Mouse (Mus musculus) left cerebral cortex, adult 18-20 months (tissue): ENCODE data around the gene Crybg2. TPM values are rescaled to one million over a fixed set of nuclear protein-coding genes. Genes with fewer than 3 reads are reported as not detected.

Experiments used
- DNase-seq, 2 experiments: peaks; one replicate each; pipeline ENCODE4 v3.0.0; 2021 to 2022; ENCODE audit warnings: low spot score in 2 of 2, mixed read lengths in 1 of 2
- total RNA-seq, 2 experiments: library from RNA; stranded (reverse); gene quantifications; 2 replicates each; pipeline ENCODE4 v1.2.3; 2021

Gene Crybg2
- total RNA-seq, 2 experiments from 2014 or later = 4.4 to 5.7 TPM

DNA sequence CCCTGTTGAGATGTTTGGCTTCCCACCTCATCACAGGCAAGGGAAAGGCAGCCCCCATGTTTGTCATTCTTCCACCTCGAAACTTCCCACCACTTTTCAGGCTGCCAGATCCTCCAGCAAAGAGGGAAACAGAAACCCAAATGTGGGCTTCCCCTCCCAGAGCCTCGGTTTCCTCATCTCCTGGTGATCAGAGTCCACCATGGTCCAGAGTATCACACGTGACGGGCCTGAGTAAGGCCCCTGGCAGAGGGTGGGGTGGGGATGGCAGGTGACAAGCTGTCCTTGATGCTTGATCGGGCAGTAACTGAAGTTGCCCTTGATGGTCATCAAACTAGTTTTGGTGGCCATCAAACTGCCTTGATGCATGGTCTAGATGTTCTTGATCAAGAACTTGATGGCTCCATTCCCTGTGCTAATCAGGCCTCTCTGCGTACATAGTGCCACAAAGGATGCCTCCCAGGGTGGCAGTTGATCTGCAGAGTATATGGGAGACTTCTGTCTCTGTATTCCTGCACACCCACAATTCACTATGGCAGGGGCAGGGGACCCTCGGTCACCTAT lies 33.5 kb downstream of the Crybg2 start:
- no peak for DNase-seq

DNA sequence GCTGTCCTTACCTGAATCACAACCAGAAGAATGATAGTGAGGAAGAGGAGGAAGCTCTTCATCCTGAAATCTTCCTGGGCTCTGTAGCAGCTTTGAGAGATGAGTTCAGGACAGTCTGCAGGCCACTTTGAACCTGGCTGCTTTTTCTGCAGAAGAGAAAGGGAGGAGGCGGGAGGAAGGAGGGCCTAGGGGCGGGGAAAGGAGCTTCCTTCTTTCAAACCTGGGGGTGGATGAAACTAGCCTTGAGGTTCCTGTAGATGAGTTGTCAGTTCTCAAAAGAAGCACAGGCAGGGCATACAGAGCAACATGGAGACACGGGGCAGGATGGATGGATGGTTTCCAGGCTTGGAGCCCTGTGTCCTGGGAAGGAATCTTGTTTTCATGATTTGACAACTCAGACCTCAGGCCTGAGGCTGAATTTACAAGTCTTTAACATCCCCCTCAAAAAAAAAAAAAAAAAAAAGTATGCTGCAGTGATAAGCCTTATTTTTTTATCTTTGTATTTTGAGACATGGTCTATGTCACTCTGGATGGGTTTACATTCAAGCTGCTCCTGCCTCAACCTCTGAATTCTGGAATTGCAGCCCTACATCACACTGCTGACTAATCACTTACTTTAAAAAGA lies 34.4 kb downstream of the Crybg2 start, which contains the start of gene Cd52:
Gene Cd52, minus strand, starts transcription at position 160 of the 625 bp plus-strand sequence.
- DNase-seq = no peak

DNA sequence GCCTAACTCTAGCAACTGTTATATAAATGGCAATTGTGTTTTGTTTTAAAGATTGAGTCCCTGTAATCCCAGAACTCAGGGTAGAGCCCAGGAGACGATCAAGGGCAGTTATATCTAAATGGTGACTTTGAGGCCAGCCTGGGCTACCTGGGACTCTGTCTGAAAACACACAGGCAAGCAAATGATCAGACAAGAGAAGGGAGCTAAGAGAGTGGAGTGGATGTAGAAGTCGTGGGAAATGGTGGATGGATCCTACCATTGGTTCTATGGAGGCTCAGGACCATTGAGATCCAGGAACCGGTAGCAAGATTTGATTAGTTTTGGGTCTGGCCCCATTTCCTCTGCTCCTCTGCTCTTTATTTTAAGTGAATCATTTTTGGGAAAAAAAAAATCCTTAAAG lies 35.5 kb downstream of the Crybg2 start:
- no peak for DNase-seq

DNA sequence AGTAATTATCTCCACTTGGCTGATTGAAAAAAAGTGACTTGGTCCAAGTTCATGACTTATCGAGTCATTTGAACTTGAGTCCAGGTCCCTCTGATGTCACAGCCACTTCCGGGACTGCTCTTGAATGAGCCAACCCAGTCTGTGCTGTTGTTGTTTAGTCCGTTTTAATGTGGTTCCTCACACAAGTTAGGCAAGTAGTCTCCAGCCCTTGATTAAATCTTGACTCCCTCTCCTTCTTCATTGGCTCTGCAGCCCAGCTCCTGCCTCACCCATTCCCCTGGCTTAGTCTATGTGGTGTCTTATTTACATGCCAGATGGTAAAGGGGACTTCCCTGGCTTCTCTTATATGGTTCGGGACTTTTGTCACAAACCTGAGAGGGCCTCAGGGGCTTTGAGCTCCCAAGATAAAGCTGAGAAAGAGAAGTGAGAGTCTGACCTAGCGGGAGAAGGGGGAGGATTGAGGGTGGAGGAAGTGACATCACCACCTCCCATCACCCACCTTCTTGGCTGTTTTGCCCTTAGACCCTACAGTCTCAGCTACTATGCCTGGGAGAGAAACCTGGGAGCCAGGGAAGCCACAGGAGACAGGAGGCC lies 36.5 kb downstream of the Crybg2 start:
- no peak for DNase-seq

DNA sequence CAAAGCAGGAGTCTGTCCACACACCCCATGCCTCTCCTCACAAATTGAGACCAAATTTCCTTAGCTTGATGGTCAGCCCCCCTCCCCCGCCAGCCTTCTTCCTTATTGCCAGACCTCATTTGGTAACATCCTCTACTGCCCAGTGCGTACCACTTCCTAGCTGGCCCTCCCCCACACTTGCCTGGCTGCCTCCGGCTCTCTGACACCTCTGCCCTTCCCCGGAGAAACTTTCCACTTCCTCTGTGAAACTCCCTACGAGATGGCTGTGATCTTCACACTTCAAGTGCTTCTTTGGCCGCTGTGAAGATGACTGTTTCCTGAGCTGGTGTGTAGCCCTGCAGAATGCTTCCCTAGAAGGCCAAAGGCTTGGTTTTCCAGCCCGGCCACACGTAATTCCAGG lies 38.0 kb downstream of the Crybg2 start:
- no peak for DNase-seq

DNA sequence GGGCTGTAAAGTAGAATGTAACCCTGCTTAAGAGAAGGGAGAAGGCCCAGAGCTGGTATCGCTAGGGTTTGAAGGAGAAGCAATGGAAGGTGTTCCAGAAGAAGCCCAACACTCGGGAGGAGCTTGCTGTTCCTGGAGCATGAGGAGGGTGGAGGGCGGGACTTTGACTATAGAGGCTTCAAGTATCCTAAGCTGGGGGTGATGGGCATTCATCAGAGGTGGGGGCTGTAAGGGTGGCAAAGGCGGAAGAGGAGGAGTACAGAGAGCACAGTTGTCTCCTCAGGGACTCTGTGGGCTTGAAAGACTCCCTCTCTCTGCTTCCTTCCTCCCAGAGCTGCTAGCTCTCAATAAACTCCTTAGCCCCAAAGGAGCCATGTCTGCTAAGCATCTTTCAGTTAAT lies 39.6 kb downstream of the Crybg2 start:
- no peak for DNase-seq

DNA sequence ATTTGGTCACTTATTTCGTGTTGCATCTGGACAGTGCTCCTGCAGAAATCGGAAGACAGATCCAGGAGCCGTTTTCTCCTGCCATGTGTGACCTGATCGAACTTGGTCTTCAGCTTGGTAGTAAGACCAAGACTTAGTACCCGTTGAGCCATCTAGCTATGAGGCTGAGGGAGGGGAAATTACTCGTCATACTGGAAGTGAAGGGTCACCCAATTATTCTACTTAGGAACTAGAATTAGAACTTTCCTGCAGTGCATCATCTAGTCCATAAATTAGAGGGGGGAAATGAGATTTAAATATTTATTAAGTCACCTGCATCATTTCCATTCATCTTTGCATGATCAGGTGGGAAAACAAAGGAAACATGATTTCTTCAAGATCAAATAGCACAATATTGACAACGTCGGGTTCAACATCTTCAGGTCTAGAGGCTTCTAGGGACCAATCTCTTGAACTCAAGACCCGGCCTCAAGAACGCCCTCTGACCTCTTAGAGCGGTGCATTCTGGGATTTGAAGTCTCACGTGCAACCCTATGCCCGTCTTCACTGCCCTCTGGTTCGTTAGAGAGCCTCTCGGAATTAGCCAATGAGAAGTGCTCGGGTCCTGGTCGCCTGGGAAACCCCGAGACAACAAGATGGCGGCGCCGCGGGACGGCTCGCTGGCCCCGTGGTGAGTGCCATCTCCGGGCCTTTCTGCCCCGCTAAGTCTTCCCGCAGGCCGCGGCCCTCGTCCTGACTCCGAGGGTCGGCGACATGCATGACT lies 41.5 kb downstream of the Crybg2 start, which contains the start of gene Ubxn11:
Gene Ubxn11, plus strand, starts transcription at position 592 of the 763 bp plus-strand sequence.
- DNase-seq = peak; percentile 92 to 94

DNA sequence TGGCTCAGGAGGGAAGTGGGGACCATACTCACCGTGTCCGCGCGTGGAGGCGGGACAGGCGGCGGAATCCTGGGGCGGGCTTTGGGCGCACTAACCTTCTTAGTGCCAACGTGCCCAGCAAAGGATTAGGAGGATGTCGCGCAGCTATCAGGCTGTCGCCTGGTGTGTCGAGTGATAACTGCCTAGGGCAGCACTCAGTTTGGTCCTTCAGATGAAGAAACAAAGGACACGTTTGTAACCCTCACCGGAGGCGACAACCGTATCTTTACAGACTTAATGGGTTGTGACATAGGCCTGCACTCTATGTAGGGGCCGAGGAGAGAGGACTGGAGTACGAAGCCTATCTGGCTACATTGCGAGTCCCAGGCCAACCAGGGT lies 42.1 kb downstream of the Crybg2 start:
- no peak for DNase-seq

DNA sequence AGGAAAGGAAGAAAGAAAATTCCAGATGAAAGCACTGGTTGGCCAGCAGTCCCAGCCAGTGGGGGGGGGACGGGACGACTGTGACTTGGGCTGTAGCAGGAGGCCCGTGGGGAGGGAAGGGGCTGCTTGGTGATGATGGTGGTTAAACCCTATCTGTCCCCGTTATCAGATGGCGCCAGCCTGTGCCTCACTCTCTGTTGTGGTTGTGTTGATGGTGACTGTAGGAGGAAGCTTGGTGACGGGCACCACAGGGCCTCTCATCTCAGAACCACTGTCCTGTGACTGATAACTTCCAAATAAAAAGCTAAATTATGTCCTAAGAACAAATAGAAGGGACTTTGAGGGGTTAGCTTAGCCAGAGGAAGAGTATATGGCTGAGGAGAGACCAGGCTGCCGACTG lies 45.5 kb downstream of the Crybg2 start:
- DNase-seq = no peak

DNA sequence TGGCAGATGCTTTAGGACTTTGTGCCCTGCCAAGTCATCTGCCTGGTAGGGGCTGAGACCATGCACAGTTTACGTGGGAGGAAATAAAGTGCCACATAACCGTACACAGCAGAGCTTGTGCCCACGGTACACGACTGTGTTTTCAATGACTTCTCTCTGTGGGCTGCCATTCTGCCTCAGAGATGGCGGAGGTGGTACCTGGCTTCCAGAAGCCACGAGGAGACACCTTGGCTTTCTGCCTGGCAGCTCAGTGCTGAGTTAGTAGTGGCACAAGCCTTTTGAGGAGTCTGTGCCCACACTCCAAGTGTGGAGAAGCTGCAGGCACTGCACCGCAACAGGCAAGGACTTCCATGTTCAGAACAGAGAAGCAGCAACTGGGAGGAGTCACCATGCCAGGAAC lies 47.1 kb downstream of the Crybg2 start:
- peak; percentile 76 to 85 for DNase-seq

DNA sequence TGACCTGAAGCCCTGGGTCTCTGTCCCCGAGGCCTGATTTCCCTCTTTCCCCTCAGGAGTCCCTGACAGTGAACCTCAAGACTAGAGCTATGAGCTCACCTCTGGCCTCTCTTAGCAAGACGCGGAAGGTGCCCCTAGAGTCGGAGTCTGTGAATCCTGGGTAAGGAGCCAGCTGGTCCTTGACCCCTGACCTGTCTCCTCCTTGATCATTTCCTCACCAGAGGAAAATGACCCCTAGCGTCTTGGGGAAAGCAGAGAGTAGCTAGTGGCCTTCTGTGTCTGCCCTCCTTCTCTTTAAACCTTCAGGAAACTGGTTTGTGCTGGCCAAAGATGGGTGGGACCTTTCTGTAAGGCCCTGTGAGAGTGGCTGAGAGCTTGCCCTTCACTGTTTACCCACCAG lies 47.6 kb downstream of the Crybg2 start:
- DNase-seq = no peak

DNA sequence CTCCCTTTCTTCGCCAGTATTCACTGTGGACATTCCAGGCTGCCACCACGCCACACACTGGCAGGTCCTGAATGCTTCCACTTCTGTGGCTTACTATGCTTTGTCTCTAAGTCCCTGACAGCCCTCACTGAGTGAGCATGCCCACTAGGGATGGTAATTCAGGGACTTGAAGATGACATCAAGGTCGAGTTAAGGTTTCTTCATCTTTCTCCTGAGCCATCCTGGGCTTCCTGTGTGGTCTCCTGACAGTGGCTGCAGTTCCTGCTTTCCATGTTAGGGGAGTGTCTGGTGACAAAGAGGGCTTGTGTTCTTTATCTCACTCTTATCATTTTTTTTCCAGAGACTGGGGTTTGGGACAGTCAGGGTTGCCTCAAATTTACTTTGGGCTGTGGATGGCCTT lies 50.0 kb downstream of the Crybg2 start:
- no peak for DNase-seq

DNA sequence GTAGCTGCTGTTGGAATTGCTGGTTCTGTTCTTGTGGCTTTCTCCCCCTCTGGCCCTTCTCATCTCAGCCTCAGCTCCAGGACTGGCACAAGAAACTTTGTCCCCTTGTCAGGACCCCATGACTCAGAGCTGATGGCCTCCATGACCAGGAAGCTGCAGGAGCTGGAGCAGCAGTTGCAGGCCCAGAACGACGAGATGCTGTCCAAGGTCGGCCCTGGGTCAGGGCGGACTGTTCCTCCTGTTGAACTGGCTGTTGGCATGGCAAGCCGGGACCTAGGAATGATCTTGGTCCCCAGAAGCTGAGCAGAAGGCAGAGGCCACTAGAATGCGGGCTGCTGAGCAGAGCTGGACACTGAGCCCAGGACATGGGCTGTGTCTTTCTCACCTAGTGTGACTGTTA lies 51.8 kb downstream of the Crybg2 start:
- no peak for DNase-seq

DNA sequence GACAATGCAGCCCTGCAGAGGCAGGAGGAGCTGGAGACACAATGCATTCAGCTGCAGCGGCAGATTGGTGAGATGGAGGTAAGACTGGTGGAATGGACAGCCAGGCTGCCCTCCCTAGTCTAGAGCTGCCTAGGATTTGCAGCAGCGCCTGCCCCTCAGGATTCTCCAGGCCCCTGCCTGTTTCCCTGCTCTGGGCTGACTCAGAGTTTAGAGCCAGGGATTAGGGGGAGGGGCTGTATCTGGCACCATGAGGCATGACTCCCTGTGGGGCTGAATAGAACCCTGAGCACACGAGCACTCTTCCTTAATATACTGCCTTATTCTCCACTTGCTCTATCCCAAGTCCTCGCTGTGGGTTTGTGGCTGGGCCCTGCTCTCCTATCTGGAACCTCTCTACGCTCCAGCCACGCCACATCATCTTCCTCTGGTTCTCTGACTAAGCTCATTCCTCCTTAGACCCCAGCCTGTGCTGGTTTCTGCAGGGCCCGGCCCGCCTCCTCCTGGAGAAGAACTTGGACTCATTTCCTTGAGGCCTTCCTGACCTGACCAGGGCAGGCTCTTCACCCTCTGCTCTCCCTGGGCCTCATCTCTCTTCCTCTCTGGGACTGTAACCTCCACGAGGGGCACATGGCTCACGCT lies 52.9 kb downstream of the Crybg2 start:
- no peak for DNase-seq

DNA sequence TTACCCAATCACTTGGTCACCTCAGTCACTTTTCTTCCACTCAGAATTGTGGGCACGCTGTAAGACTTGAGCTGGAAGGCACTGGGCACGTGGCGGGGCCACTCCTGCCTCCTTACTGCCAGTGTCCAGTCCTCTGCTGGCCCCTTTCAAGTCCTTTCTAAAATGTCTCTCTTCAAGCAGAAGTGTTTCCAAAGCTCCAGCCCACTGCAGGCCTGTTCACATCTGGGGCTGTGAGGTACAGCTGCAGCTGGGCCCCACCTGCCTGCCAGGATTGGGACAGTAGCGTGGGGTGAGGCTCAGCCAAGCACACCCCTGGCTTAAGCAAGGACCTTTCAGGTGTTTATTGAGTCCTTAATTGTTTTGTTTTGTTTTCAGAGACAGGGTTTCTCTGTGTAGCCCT lies 53.4 kb downstream of the Crybg2 start:
- no peak for DNase-seq

DNA sequence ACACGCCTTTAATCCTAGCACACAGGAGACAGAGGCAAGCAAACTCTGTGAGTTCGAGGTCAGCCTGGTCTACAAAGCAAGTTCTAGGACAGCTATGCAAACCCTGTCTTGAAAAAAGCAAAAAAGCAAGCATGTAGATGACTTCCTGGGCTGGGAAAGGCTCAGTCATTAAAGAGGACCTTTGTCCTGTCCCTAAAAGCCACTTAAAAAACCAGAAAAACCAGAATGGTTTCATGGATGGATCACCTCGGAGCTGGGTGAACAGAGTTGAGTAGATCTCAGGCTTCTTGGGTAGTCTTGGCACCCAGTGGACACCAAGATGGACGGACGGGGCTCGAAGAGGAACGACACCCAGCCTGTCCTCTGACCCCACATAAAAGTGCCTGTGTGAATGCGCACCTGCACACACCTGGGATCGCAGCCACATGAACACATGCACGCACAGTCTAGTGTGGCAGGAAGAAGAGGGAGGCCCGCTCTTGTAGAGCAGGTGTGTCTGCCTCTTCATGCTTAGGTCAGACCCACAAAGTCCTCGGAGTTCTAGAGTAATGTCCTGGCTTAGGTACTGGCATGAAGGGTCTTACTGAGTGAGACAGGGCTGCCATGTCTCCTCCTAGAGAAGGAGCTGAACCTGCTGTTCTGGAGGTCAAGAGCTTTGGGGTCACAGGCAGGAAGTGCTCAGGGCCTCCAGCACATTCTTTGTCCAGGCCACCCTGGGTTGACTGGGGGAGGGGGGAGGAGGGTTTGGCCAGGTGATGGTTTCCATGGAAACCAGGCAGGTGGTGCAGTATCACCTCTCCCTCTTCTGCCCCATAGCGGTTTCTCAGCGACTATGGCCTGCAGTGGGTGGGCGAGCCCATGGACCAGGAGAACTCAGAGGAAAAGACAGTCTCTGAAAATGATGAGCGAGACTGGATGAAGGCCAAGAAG lies 54.9 kb downstream of the Crybg2 start:
- no peak for DNase-seq

DNA sequence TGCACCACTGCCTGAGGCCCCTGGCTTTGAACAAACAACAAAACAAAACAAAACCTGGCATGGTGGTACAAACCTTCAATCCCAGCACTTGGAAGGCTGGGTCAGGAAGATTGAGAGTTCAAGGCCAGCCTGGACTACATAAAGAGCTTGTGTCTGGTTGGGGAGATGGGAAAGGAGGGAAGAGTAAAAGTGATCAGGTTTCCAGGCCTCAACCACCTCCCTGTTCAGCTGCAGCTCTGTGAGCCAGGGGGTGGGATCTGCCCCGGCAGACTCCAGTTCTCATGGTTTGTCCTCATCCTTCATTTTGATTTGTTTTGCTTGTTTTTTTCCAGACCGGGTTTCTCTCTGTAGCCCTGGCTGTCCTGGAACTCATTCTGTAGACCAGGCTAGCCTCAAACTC lies 55.9 kb downstream of the Crybg2 start:
- no peak for DNase-seq

DNA sequence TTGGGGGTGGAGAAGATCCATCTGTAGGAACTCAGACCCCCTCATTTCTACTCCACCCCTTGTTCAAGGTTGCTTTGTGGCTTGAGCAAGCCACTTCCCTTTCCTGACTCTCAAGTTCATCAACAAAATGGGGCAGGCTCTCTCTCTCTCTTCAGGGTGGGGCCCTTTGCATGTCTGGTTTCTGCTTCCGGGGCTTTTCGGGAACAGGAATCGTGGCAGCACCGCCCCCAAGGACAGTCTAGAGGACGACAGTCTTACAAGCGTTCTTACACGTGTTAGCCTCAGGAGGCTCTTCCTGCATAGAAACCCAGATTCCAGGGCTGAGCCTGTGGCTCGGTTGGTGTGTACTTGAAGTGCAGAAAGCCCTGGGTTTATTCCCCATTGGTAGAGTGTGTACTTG lies 56.4 kb downstream of the Crybg2 start:
- no peak for DNase-seq

DNA sequence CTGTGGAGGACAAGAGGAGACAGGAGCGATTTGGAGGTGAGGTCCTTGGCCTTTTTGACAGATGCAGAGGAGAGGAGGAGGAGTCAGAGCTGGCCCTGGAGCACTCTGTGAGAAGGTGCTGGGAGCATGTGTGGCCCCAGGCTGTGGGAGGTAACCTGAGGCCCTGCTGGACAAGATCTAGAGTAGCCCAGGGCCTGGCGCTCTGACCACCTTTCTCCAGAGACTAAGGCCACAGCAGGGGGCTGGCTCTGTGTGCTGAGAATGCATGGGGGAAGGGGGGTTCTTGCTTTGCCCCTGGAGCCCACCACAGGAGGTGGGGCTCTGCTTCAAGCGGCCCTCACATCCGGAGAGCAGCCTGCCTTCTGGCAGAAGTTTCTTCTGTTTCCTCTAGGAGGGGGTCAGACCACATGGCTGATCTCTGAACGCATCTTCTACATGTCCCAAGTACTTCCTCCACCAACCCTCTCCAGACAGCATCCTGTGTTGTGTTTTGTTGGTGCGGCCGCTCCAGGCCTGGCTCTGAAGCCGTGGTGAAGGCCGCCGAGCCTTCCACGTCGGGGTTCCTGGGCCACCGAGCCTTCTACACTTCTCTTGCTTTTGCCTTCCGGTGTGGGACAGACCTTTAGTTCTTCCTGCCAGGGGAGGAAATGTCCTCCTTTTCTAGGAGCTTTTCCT lies 57.6 kb downstream of the Crybg2 start:
- DNase-seq = no peak

DNA sequence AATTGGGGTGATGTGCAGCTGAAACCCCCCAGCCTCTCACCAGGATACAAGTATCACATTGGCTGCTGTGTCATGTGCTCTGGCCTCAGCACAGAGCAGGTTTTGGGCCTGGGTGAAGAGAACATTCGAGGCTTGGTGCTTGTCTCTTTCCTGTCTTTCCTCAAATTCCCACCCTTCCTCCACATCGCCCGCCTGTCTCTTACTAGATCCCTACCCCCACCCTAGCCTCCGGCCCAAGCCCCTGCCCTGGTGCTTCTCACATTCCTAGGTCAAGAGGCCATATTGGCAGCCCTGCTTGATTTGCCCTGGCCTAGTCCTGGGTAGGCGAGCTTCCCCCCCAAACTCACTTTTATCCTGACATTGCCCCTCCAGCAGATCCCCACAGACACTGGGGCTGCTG lies 58.4 kb downstream of the Crybg2 start:
- no peak for DNase-seq
